22 mouse cellular contexts compared by ENCODE assay signal in the genomic region with DNA sequence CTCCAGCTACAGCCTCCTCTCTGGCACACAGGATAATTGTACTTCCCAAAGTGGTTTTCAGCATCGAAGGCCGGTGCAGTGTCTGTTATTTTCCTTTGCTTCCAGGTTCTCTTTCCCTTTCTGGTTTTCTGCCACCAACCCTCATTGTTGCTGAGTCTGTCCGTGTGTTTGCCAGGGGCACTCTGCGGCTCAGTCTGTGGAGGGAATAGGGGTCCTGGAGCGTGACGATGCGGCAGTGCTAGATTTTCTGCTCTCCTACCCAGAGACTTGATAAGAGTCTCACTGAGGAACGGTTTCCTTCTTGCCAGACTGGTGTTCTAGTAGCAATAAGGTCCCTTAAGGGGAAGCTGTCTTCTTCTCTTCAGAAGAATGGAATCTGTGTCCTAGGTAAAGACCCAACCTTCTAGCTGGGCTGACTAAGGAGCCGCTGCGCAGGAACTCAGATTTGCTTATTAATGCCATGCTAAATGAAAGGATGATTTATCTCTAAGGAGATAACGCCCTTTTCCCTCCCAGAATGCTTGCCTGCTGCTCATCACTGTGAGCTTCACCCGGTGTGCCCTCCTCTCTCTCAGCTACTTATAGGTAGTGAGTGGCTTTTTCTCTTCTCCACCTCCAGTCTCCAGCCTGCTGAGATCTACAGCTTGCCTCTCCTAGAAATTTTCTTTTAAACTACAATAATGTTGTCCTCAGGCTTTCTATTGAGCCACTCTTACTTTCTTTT.
DNase-seq lines count a peak whose midpoint lies in the region; ATAC-seq lines count a peak whose summit lies in the region.
"Had no signal": no experiment of that assay in that cellular context is flagged by ENCODE, and none has a peak within 500 bp of the region (broad histone marks: within the 10 kb centered on the region; RNA-seq: fewer than 3 reads in every experiment).

No protein-coding gene starts in this region.

- H3K4me2 ChIP-seq in midbrain, embryonic 13.5 days (replicated peaks): no peak overlapping the region
- H3K4me2 ChIP-seq in midbrain, embryonic 16.5 days (ENCODE audit: low read length): no peak overlapping the region
- no peak overlapping the region for H3K4me2 ChIP-seq in forebrain, embryonic 16.5 days (ENCODE audit: low read length)
- H3K4me2 ChIP-seq: embryonic facial prominence, embryonic 12.5 days; limb, embryonic 12.5 days; liver, embryonic 12.5 days; neural tube, embryonic 13.5 days; stomach, embryonic 15.5 days had no signal

- peak overlapping the region; percentile 31 for H3K27ac ChIP-seq in midbrain, embryonic 13.5 days
- H3K27ac ChIP-seq in midbrain, embryonic 16.5 days (ENCODE audit: low read length): no peak overlapping the region
- no peak overlapping the region for H3K27ac ChIP-seq in forebrain, embryonic 16.5 days (ENCODE audit: low read length)
- H3K27ac ChIP-seq: embryonic facial prominence, embryonic 12.5 days; limb, embryonic 12.5 days; liver, embryonic 12.5 days; neural tube, embryonic 13.5 days; stomach, embryonic 15.5 days had no signal

- no peaks in the 10 kb centered on the region for H3K9me3 ChIP-seq in midbrain, embryonic 13.5 days
- H3K9me3 ChIP-seq in midbrain, embryonic 16.5 days (replicated peaks; ENCODE audit: control insufficient read depth, low read length, poor library complexity, severe bottlenecking): no peaks in the 10 kb centered on the region
- H3K9me3 ChIP-seq in forebrain, embryonic 16.5 days (ENCODE audit: control insufficient read depth, low read length): no peaks in the 10 kb centered on the region
- H3K9me3 ChIP-seq: embryonic facial prominence, embryonic 12.5 days; liver, embryonic 12.5 days; neural tube, embryonic 13.5 days; stomach, embryonic 15.5 days had no signal

- no peaks in the 10 kb centered on the region for H3K27me3 ChIP-seq in midbrain, embryonic 13.5 days
- H3K27me3 ChIP-seq in midbrain, embryonic 16.5 days (ENCODE audit: control insufficient read depth, insufficient read depth, low read depth, low read length): no peaks in the 10 kb centered on the region
- H3K27me3 ChIP-seq in forebrain, embryonic 16.5 days (replicated peaks; ENCODE audit: control insufficient read depth, insufficient read depth, low read length): no peaks in the 10 kb centered on the region
- H3K27me3 ChIP-seq: embryonic facial prominence, embryonic 12.5 days; limb, embryonic 12.5 days; liver, embryonic 12.5 days; megakaryocyte, embryonic 14.5 days; neural tube, embryonic 13.5 days; stomach, embryonic 15.5 days had no signal

- no peak overlapping the region for H3K4me3 ChIP-seq in midbrain, embryonic 13.5 days (replicated peaks)
- H3K4me3 ChIP-seq in midbrain, embryonic 16.5 days (ENCODE audit: low read depth, low read length): no peak overlapping the region
- H3K4me3 ChIP-seq in forebrain, embryonic 16.5 days (replicated peaks; ENCODE audit: low read length): no peak overlapping the region
- H3K4me3 ChIP-seq: embryonic facial prominence, embryonic 12.5 days; erythroblast, embryonic 14.5 days; limb, embryonic 12.5 days; liver, embryonic 12.5 days; megakaryocyte, embryonic 14.5 days; neural tube, embryonic 13.5 days; stomach, embryonic 15.5 days had no signal

- H3K36me3 ChIP-seq in midbrain, embryonic 13.5 days: 0 out of 2 replicates have a peak, but pooled peaks cover 2% of the 10 kb centered on the region
- H3K36me3 ChIP-seq in midbrain, embryonic 16.5 days (ENCODE audit: control insufficient read depth, insufficient read depth, low read length): no peaks in the 10 kb centered on the region
- H3K36me3 ChIP-seq in forebrain, embryonic 16.5 days (ENCODE audit: control insufficient read depth, insufficient read depth): no peaks in the 10 kb centered on the region
- H3K36me3 ChIP-seq: embryonic facial prominence, embryonic 12.5 days; limb, embryonic 12.5 days; liver, embryonic 12.5 days; neural tube, embryonic 13.5 days; stomach, embryonic 15.5 days had no signal

- WGBS in midbrain, embryonic 13.5 days: 60% methylated on average over 12 of the region's 12 CpGs
- 50% methylated on average over 12 of the region's 12 CpGs for WGBS in midbrain, embryonic 16.5 days
- WGBS in forebrain, embryonic 16.5 days: 61% methylated on average over 12 of the region's 12 CpGs

- H3K4me1 ChIP-seq in midbrain, embryonic 13.5 days (replicated peaks): peaks cover 10% of the 10 kb centered on the region
- no peaks in the 10 kb centered on the region for H3K4me1 ChIP-seq in midbrain, embryonic 16.5 days (ENCODE audit: control insufficient read depth, insufficient read depth, low read length)
- H3K4me1 ChIP-seq in forebrain, embryonic 16.5 days (replicated peaks; ENCODE audit: control insufficient read depth, insufficient read depth, low read length): peaks cover 3% of the 10 kb centered on the region
- H3K4me1 ChIP-seq: embryonic facial prominence, embryonic 12.5 days; limb, embryonic 12.5 days; stomach, embryonic 15.5 days had no signal

- no peak for ATAC-seq in midbrain, embryonic 13.5 days
- ATAC-seq in midbrain, embryonic 16.5 days: no peak
- no peak for ATAC-seq in forebrain, embryonic 16.5 days
- ATAC-seq: forebrain, embryonic 14.5 days; liver, embryonic 12.5 days had no signal

- DNase-seq in cerebellum, postnatal 25 days: peak; percentile 12 to 19
- no peak for DNase-seq in cerebellum, adult 8-10 months
- DNase-seq in brain, adult 2 months (ENCODE audit: low read depth, low spot score): peak; percentile 68
- DNase-seq in thymus, postnatal 14 days: peak; percentile 56
- DNase-seq: adrenal gland, postnatal 36 days; B cell, adult 2 months; gastrocnemius, postnatal 36 days; kidney, adult 11 months; kidney, postnatal 36 days; layer of hippocampus, adult 9-11 months; lung, adult 2 months had no signal

- H3K9ac ChIP-seq in midbrain, embryonic 13.5 days (replicated peaks): no peak overlapping the region
- no peak overlapping the region for H3K9ac ChIP-seq in midbrain, embryonic 16.5 days (ENCODE audit: low read depth, low read length)
- no peak overlapping the region for H3K9ac ChIP-seq in forebrain, embryonic 16.5 days (replicated peaks; ENCODE audit: low read depth, low read length)
- H3K9ac ChIP-seq: embryonic facial prominence, embryonic 12.5 days; limb, embryonic 12.5 days; liver, embryonic 12.5 days; neural tube, embryonic 13.5 days; stomach, embryonic 15.5 days had no signal
